Mouse (Mus musculus): ENCODE measurements at regions not wholly inside any gene's neighbourhood (a gene's known extent, or its start where the extent isn't known, plus 50 kb on each side); places are given as distances from the start of the nearest gene placed in this dataset.

- DNase-seq (ENCODE audit: low spot score), result no peak
These were observed 77.0 kb downstream of the Irs2 start for GRCm38 (mm10) chr8:10931266-10931665.

- DNase-seq (ENCODE audit: low spot score), result no peak
These were observed 79.4 kb downstream of the Irs2 start for GRCm38 (mm10) chr8:10928836-10929235.

- no peak for DNase-seq (ENCODE audit: low spot score)
These were observed 79.9 kb downstream of the Irs2 start for GRCm38 (mm10) chr8:10928342-10928794.

- DNase-seq (ENCODE audit: low spot score), result no peak
These were observed 81.1 kb downstream of the Irs2 start for GRCm38 (mm10) chr8:10927187-10927586.

- DNase-seq (ENCODE audit: low spot score), result no peak
These were observed 81.7 kb downstream of the Irs2 start for GRCm38 (mm10) chr8:10926518-10926915.

GRCm38 (mm10) chr8:10925582-10926517 lies 82.4 kb downstream of the Irs2 start:
- no peak for DNase-seq (ENCODE audit: low spot score)

GRCm38 (mm10) chr8:10924526-10925199 lies 83.6 kb downstream of the Irs2 start:
- no peak for DNase-seq (ENCODE audit: low spot score)

GRCm38 (mm10) chr8:10924001-10924490 lies 84.2 kb downstream of the Irs2 start:
- DNase-seq (ENCODE audit: low spot score), result no peak

GRCm38 (mm10) chr8:10923071-10924000 lies 84.9 kb downstream of the Irs2 start:
- DNase-seq (ENCODE audit: low spot score), result no peak

GRCm38 (mm10) chr8:10922209-10923030 lies 85.8 kb downstream of the Irs2 start:
- DNase-seq (ENCODE audit: low spot score), result no peak

GRCm38 (mm10) chr8:10921439-10922191 lies 86.6 kb downstream of the Irs2 start:
- no peak for DNase-seq (ENCODE audit: low spot score)

- no peak for DNase-seq (ENCODE audit: low spot score)
These were observed 88.6 kb downstream of the Irs2 start for GRCm38 (mm10) chr8:10919620-10920019.

- no peak for DNase-seq (ENCODE audit: low spot score)
These were observed 89.7 kb downstream of the Irs2 start for GRCm38 (mm10) chr8:10918403-10919035.

GRCm38 (mm10) chr8:10914616-10915015 lies 93.6 kb downstream of the Irs2 start:
- DNase-seq (ENCODE audit: low spot score), result no peak

- DNase-seq (ENCODE audit: low spot score), result no peak
These were observed 95.8 kb downstream of the Irs2 start for GRCm38 (mm10) chr8:10912436-10912835.

- DNase-seq (ENCODE audit: low spot score), result no peak
These were observed 96.9 kb downstream of the Irs2 start for GRCm38 (mm10) chr8:10911371-10911770.

- no peak for DNase-seq (ENCODE audit: low spot score)
These were observed 97.3 kb downstream of the Irs2 start for GRCm38 (mm10) chr8:10910954-10911353.

GRCm38 (mm10) chr8:10910244-10910872 lies 97.9 kb downstream of the Irs2 start:
- DNase-seq (ENCODE audit: low spot score), result no peak

GRCm38 (mm10) chr8:10909155-10909554 lies 99.1 kb downstream of the Irs2 start:
- no peak for DNase-seq (ENCODE audit: low spot score)

Measured in ovary, postnatal 14 days (tissue).